Mouse (Mus musculus) heart, embryonic 14.5 days (tissue): Measurements from ENCODE around the gene Tcirg1. TPM values are rescaled to one million over a fixed set of nuclear protein-coding genes. Genes with fewer than 3 reads are reported as not detected.

Source experiments
- ATAC-seq: fragments of 200-750 bp; cut with Nextera tagmentation; 2 replicates; pipeline ENCODE4 v1.8.0; 2017; ENCODE audit warnings: low read depth, moderate TSS enrichment; ENCODE audit not compliant: insufficient number of reproducible peaks, insufficient read depth, low FRiP score
- H3K27ac ChIP-seq, 2 experiments: fragments of 200-500 bp in 1 of 2; fragments of 300-500 bp in 1 of 2; sonication (generic) in 1 of 2; replicated peaks in 1 of 2; 2 replicates each; pipeline ENCODE4 v1.5.1; 2012 to 2014; ENCODE audit warnings: low read depth in 2 of 2, low read length in 2 of 2, control low read depth in 1 of 2, mild to moderate bottlenecking in 1 of 2, mixed read lengths in 1 of 2; ENCODE audit not compliant: control insufficient read depth in 1 of 2, insufficient read depth in 1 of 2
- H3K27me3 ChIP-seq: fragments of 300-500 bp; sonication (generic); 2 replicates; pipeline ENCODE4 v1.6.1; 2014; ENCODE audit warnings: mild to moderate bottlenecking, low read length, control low read depth; ENCODE audit not compliant: control insufficient read depth, insufficient read depth
- H3K36me3 ChIP-seq: fragments of 300-500 bp; sonication (generic); 2 replicates; pipeline ENCODE4 v1.6.1; 2014; ENCODE audit warnings: mild to moderate bottlenecking, control low read depth, low read length, mixed read lengths; ENCODE audit not compliant: control insufficient read depth, insufficient read depth
- H3K4me1 ChIP-seq, 2 experiments: fragments of 200-500 bp in 1 of 2; fragments of 300-500 bp in 1 of 2; sonication (generic) in 1 of 2; 2 replicates each; pipeline ENCODE4 v1.6.1; 2012 to 2014; ENCODE audit warnings: low read length in 2 of 2, control low read depth in 1 of 2, mixed read lengths in 1 of 2; ENCODE audit not compliant: control insufficient read depth in 2 of 2, insufficient read depth in 2 of 2
- H3K4me2 ChIP-seq: fragments of 300-500 bp; sonication (generic); 2 replicates; pipeline ENCODE4 v1.6.1; 2014; ENCODE audit warnings: mild to moderate bottlenecking, low read length
- H3K4me3 ChIP-seq, 2 experiments: fragments of 200-500 bp in 1 of 2; fragments of 300-500 bp in 1 of 2; sonication (generic) in 1 of 2; 2 replicates each; pipeline ENCODE4 v1.5.1; 2012 to 2014; ENCODE audit warnings: low read length in 2 of 2, mild to moderate bottlenecking in 2 of 2, control low read depth in 1 of 2, low read depth in 1 of 2, moderate library complexity in 1 of 2; ENCODE audit not compliant: control insufficient read depth in 1 of 2, insufficient read depth in 1 of 2
- H3K9ac ChIP-seq: fragments of 300-500 bp; sonication (generic); 2 replicates; pipeline ENCODE4 v1.6.1; 2014; ENCODE audit warnings: mild to moderate bottlenecking, low read length
- H3K9me3 ChIP-seq: fragments of 300-500 bp; sonication (generic); 2 replicates; pipeline ENCODE4 v1.6.1; 2016; ENCODE audit warnings: low read length, control low read depth; ENCODE audit not compliant: control insufficient read depth
- WGBS: fragments of 180-500 bp; shearing (Covaris S2); extraction: QIAGEN DNeasy Blood & Tissue Kit; methylation state at CpG from one replicate; pipeline ENCODE4 v1.1.7; 2014; 5-methylcytosine and 5-hydroxymethylcytosine counted together
- polyA plus RNA-seq: library from polyadenylated mRNA; unstranded; fragments of >200 nt; fragmentation: Nextera tagmentation; extraction: Ambion mirVana; gene quantifications from 2 replicates; pipeline ENCODE4 v1.2.1, GENCODE M21; 2014

Tcirg1 gene
- polyA plus RNA-seq, 1 experiment from 2014 or later = 17.1 TPM

GRCm38 (mm10) chr19:3935032-3935895, 28.3 kb upstream of the Tcirg1 start, which contains the start of gene Unc93b1:
TSS of gene Unc93b1 (plus strand) at chr19:3935186.
- H3K9me3 ChIP-seq = no peaks in the 10 kb centered on the region
- H3K9ac ChIP-seq = peak within 1 kb of the TSS; percentile 73
- H3K27ac ChIP-seq = 0 out of 4 replicates have a peak within 1 kb of the TSS, but pooled peaks of 1 of the 2 experiments have one; percentile 33
- no peaks in the 10 kb centered on the region for H3K36me3 ChIP-seq
- WGBS = 7% methylated on average over 42 of the region's 42 CpGs
- H3K4me3 ChIP-seq = peak within 1 kb of the TSS; percentile 61 to 65
- H3K4me2 ChIP-seq = peak within 1 kb of the TSS; percentile 93
- H3K4me1 ChIP-seq = peaks cover 13 to 19% of the 10 kb centered on the region in 2 experiments
- peak; percentile 76 for ATAC-seq
- no peaks in the 10 kb centered on the region for H3K27me3 ChIP-seq

- H3K4me3 ChIP-seq = no peak overlapping the region
- H3K9me3 ChIP-seq = no peaks in the 10 kb centered on the region
These were observed 24.8 kb upstream of the Tcirg1 start for GRCm38 (mm10) chr19:3931716-3932115.

GRCm38 (mm10) chr19:3930262-3931057, 23.5 kb upstream of the Tcirg1 start:
- 0 out of 2 replicates have a peak overlapping the region, but pooled peaks have one; percentile 4 for H3K9ac ChIP-seq
- 61% methylated on average over 21 of the region's 21 CpGs for WGBS
- peaks cover 26% of the 10 kb centered on the region in 2 experiments for H3K4me1 ChIP-seq
- no peak overlapping the region for H3K4me2 ChIP-seq
- H3K27me3 ChIP-seq = no peaks in the 10 kb centered on the region
- H3K27ac ChIP-seq = peak overlapping the region; percentile 69 to 78
- H3K9me3 ChIP-seq = no peaks in the 10 kb centered on the region
- no peak overlapping the region for H3K4me3 ChIP-seq
- ATAC-seq = no peak
- H3K36me3 ChIP-seq = no peaks in the 10 kb centered on the region

More at GRCm38 (mm10) chr19:3931716-3932115, 24.8 kb upstream of the Tcirg1 start:
- Histone ChIP-seq H3K4me2 (no peak overlapping the region), H3K4me1 (peaks cover 29 to 33% of the 10 kb centered on the region in 2 experiments), H3K36me3 (no peaks in the 10 kb centered on the region), H3K9ac (no peak overlapping the region), H3K27me3 (no peaks in the 10 kb centered on the region), H3K27ac (no peak overlapping the region)
- WGBS = 90% methylated on average over 9 of the region's 9 CpGs
- no peak for ATAC-seq

GRCm38 (mm10) chr19:3929211-3929941, 22.4 kb upstream of the Tcirg1 start, which contains the start of gene Aldh3b1:
TSS of gene Aldh3b1 (minus strand) at chr19:3929808.
- Histone ChIP-seq H3K36me3 (no peaks in the 10 kb centered on the region), H3K4me3 (no peak within 1 kb of the TSS; a peak in 1 of 4 replicates), H3K4me2 (peak within 1 kb of the TSS; percentile 20), H3K9me3 (no peaks in the 10 kb centered on the region), H3K4me1 (peaks cover 24 to 26% of the 10 kb centered on the region in 2 experiments), H3K27ac (peak within 1 kb of the TSS; percentile 69 to 78), H3K9ac (0 out of 2 replicates have a peak within 1 kb of the TSS, but pooled peaks have one; percentile 4), H3K27me3 (no peaks in the 10 kb centered on the region)
- peak; percentile 78 for ATAC-seq
- WGBS = 44% methylated on average over 12 of the region's 12 CpGs

- Histone ChIP-seq H3K9me3 (no peaks in the 10 kb centered on the region), H3K36me3 (no peaks in the 10 kb centered on the region), H3K27ac (peak overlapping the region; percentile 69 to 78), H3K27me3 (no peaks in the 10 kb centered on the region), H3K4me1 (peaks cover 29% of the 10 kb centered on the region in 2 experiments), H3K4me3 (no peak overlapping the region), H3K4me2 (no peak overlapping the region), H3K9ac (no peak overlapping the region)
- no peak for ATAC-seq
- 81% methylated on average over 4 of the region's 4 CpGs for WGBS
These were observed 21.8 kb upstream of the Tcirg1 start for GRCm38 (mm10) chr19:3928779-3929178.

GRCm38 (mm10) chr19:3927989-3928388, 21.1 kb upstream of the Tcirg1 start:
- H3K4me2 ChIP-seq = no peak overlapping the region
- no peak for ATAC-seq
- peaks cover 30 to 32% of the 10 kb centered on the region in 2 experiments for H3K4me1 ChIP-seq

GRCm38 (mm10) chr19:3926685-3927084, 19.8 kb upstream of the Tcirg1 start:
- Histone ChIP-seq H3K27me3 (no peaks in the 10 kb centered on the region), H3K9me3 (no peaks in the 10 kb centered on the region), H3K9ac (no peak overlapping the region), H3K36me3 (no peaks in the 10 kb centered on the region), H3K4me3 (no peak overlapping the region), H3K27ac (0 out of 4 replicates have a peak overlapping the region, but pooled peaks of 1 of the 2 experiments have one; percentile 6), H3K4me2 (no peak overlapping the region), H3K4me1 (peaks cover 30 to 32% of the 10 kb centered on the region in 2 experiments)
- no peak for ATAC-seq
- WGBS = 50% methylated on average over 6 of the region's 6 CpGs

More at GRCm38 (mm10) chr19:3927989-3928388, 21.1 kb upstream of the Tcirg1 start:
- H3K27me3 ChIP-seq = no peaks in the 10 kb centered on the region
- WGBS = 82% methylated on average over 4 of the region's 4 CpGs
- no peak overlapping the region for H3K4me3 ChIP-seq
- H3K9ac ChIP-seq = no peak overlapping the region
- no peaks in the 10 kb centered on the region for H3K9me3 ChIP-seq
- no peaks in the 10 kb centered on the region for H3K36me3 ChIP-seq
- H3K27ac ChIP-seq = no peak overlapping the region
